Mouse (Mus musculus): Measurements from ENCODE around the gene Als2. TPM values are rescaled to one million over a fixed set of nuclear protein-coding genes. Genes with fewer than 3 reads are reported as not detected.
A peak's percentile ranks its signal among the peaks of the same experiment; 100 is the strongest.

Als2 gene
- polyA plus RNA-seq (2014; fragmentation: Nextera tagmentation; extraction: Ambion mirVana): 21.7 and 22.6 TPM in 2 replicates

DNA sequence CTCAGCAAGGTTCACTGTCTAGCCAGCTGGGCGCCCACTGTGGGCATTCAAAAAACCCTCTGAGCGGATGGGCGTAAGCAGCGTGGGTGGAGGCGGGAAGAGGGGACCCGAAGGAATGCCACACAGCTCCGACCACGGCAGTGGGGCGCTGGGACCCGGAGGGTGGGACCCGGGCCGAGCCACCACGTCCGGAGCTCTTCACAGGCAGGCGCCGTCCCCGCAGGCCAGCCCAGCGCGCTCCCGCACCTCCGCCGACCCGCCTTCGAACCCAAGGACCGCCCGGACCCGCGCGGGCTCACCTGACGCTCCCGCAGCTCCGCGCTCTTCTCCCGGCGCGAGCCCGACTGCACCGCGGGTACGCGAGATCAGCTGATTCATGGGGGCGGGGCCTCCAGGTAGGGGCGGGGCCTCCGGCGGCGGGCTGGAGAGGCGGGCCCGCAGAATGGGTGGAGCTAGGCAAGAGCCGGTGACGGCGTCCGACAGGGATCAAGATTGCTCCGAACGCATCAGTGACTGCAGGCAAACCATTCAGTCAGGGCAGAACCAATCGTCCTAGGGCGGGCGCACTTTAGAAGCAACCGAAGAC is at the start of gene Als2:
TSS of gene Als2 (minus strand) at position 376 of the 586 bp plus-strand sequence.
- H3K36me3 ChIP-seq (replicated peaks; ENCODE audit: control insufficient read depth, insufficient read depth): no peaks in the 10 kb centered on the region
- ATAC-seq (ENCODE audit: low FRiP score) (peak; percentile 98), DNase-seq (ENCODE audit: low spot score) (peak; percentile 99)
- no peaks in the 10 kb centered on the region for H3K4me1 ChIP-seq (replicated peaks; ENCODE audit: control insufficient read depth, insufficient read depth, low read length)
- H3K4me2 ChIP-seq (replicated peaks): peak within 1 kb of the TSS; percentile 62
- no peaks in the 10 kb centered on the region for H3K27me3 ChIP-seq (ENCODE audit: control insufficient read depth, insufficient read depth, low read length)
- no peaks in the 10 kb centered on the region for H3K9me3 ChIP-seq (ENCODE audit: control insufficient read depth, low read length)
- peak within 1 kb of the TSS; percentile 81 for H3K27ac ChIP-seq
- under 1% methylated on average over 58 of the region's 58 CpGs for WGBS
- peak within 1 kb of the TSS; percentile 86 for H3K9ac ChIP-seq
- H3K4me3 ChIP-seq (replicated peaks; ENCODE audit: low read length): peak within 1 kb of the TSS; percentile 88

DNA sequence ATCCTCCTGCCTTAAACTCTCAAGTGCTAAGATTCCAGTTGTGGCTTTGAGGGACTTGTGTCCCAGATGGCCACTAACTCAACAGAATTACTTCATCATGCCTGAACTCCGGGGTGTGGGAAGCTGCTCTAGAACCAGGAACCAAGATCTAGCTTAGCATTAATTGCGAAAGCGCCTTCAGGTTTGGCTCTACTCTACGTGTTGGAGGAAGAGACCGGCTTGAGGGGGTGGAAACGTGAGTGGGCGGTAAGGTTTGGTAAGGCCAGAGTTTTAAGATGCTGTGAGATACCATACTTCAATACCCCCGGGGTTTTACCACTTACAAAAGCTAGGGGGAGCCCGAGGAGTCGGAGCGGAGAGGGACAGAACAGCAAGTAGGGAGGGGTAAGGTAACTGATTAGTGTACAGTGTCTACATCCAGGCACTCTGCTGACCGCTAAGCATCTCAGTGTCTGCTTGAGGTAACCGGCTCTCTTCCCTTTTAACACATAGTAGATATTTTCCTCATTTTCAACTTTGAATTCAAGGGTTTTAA is 49.4 kb upstream of the Als2 start:
- Histone ChIP-seq H3K4me3 (replicated peaks; ENCODE audit: low read length) (no peak overlapping the region), H3K9ac (no peak overlapping the region), H3K4me1 (replicated peaks; ENCODE audit: control insufficient read depth, insufficient read depth, low read length) (no peaks in the 10 kb centered on the region), H3K36me3 (replicated peaks; ENCODE audit: control insufficient read depth, insufficient read depth) (no peaks in the 10 kb centered on the region), H3K4me2 (replicated peaks) (no peak overlapping the region), H3K27me3 (ENCODE audit: control insufficient read depth, insufficient read depth, low read length) (no peaks in the 10 kb centered on the region), H3K27ac (no peak overlapping the region), H3K9me3 (ENCODE audit: control insufficient read depth, low read length) (no peaks in the 10 kb centered on the region)
- no peak for ATAC-seq (ENCODE audit: low FRiP score)
- no peak for DNase-seq (ENCODE audit: low spot score)
- 81% methylated on average over 13 of the region's 13 CpGs for WGBS

DNA sequence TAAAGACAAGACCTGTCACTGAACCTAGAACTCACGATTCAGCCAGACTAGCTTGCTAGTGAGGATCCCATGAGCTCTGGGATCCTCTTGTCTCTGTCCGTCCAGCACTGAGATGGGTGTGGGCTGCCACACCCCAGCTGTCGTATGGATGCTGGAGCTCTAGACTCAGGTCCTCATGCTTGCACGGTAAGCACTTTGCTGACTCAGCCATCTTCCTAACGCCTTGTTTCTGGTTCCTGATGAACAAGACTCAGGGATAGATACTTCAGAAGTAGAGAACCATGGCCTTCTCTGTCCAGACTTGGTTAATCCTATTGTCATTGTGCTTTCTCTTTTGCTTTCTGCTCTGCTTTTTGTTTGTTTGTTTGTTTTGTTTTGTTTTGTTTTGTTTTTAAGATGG is 48.8 kb upstream of the Als2 start:
- no peak for ATAC-seq (ENCODE audit: low FRiP score)
- H3K9me3 ChIP-seq (ENCODE audit: control insufficient read depth, low read length): no peaks in the 10 kb centered on the region
- no peaks in the 10 kb centered on the region for H3K36me3 ChIP-seq (replicated peaks; ENCODE audit: control insufficient read depth, insufficient read depth)
- H3K4me3 ChIP-seq (replicated peaks; ENCODE audit: low read length): no peak overlapping the region
- no peak for DNase-seq (ENCODE audit: low spot score)
- H3K4me2 ChIP-seq (replicated peaks): no peak overlapping the region
- WGBS: 88% methylated on average over 5 of the region's 5 CpGs
- H3K27me3 ChIP-seq (ENCODE audit: control insufficient read depth, insufficient read depth, low read length): no peaks in the 10 kb centered on the region
- no peak overlapping the region for H3K9ac ChIP-seq
- no peak overlapping the region for H3K27ac ChIP-seq
- H3K4me1 ChIP-seq (replicated peaks; ENCODE audit: control insufficient read depth, insufficient read depth, low read length): no peaks in the 10 kb centered on the region

- Histone ChIP-seq H3K4me3 (replicated peaks; ENCODE audit: low read length) (no peak overlapping the region), H3K4me1 (replicated peaks; ENCODE audit: control insufficient read depth, insufficient read depth, low read length) (0 out of 2 replicates have a peak, but pooled peaks cover 4% of the 10 kb centered on the region), H3K27ac (no peak overlapping the region), H3K4me2 (replicated peaks) (no peak overlapping the region), H3K36me3 (replicated peaks; ENCODE audit: control insufficient read depth, insufficient read depth) (no peaks in the 10 kb centered on the region), H3K27me3 (ENCODE audit: control insufficient read depth, insufficient read depth, low read length) (no peaks in the 10 kb centered on the region), H3K9me3 (ENCODE audit: control insufficient read depth, low read length) (no peaks in the 10 kb centered on the region), H3K9ac (no peak overlapping the region)
- ATAC-seq (ENCODE audit: low FRiP score): no peak
- 39% methylated on average over 3 of the region's 3 CpGs for WGBS
- no peak for DNase-seq (ENCODE audit: low spot score)
Observed at GRCm38 (mm10) chr1:59272189-59272588, 35.2 kb upstream of the Als2 start.

DNA sequence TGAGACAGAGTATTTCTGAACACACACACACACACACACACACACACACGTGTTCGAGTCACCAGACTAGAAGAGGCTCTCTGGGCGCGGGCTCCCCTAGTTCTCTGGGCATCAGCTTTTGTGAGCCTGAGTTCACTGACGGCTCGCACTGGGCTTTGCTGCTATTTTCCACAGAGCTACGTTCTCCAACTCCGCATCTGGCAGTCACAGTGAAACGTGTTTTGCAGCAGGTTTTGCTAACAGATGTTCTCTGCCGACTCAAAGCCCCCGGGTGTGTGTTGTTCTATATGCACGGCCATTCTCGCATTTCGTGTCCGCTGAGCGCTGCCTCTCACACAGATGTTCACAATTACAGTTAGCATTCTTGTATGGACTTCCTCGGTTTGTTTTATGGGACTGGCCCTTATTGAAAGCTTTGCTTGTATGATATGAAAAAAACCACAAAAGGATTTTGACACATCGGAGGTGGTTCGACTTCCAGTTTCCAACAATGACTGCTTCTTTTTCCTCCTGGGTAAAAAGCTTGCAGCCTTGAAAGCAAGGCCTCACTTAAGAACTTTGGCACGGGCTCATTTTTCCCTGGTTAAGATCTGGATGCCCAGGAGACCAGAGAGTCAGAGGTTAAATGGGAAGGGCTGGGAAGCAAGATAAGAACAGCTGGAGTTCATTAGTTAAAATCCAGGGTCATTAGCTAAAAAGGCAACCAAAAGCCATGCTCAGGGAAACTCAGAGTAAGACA is 33.1 kb upstream of the Als2 start:
- 40% methylated on average over 20 of the region's 20 CpGs for WGBS
- H3K4me1 ChIP-seq (replicated peaks; ENCODE audit: control insufficient read depth, insufficient read depth, low read length): 0 out of 2 replicates have a peak, but pooled peaks cover 4% of the 10 kb centered on the region
- H3K9me3 ChIP-seq (ENCODE audit: control insufficient read depth, low read length): no peaks in the 10 kb centered on the region
- ATAC-seq (ENCODE audit: low FRiP score) (no peak), DNase-seq (ENCODE audit: low spot score) (peak; percentile 67)
- peak overlapping the region; percentile 40; the same call in 1 of the 2 replicates for H3K27ac ChIP-seq
- H3K9ac ChIP-seq: no peak overlapping the region
- peak overlapping the region; percentile 15; the same call in 1 of the 2 replicates for H3K4me2 ChIP-seq (replicated peaks)
- no peaks in the 10 kb centered on the region for H3K36me3 ChIP-seq (replicated peaks; ENCODE audit: control insufficient read depth, insufficient read depth)
- no peak overlapping the region for H3K4me3 ChIP-seq (replicated peaks; ENCODE audit: low read length)
- no peaks in the 10 kb centered on the region for H3K27me3 ChIP-seq (ENCODE audit: control insufficient read depth, insufficient read depth, low read length)

DNA sequence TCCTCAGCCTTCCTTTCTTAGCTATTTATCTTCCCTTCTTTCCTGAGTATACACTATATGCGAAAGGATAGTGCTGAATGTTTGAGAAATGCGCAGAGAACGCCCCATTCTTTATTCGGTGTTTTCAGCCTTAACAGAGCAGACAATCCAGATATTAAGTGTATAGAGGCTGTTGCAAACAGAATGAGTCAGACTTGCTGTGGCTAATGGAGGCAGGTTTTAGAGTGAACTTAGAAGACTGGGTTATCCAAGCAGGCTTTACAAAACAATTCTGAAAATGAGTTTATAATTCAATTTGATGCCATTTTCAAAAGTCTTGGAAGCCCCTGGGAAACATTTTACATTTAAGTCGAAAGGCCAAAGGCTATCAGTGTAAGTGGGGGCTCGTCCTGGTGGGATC is 32.4 kb upstream of the Als2 start:
- 82% methylated on average over 6 of the region's 6 CpGs for whole genome bisulfite sequencing
- H3K27me3 ChIP-seq (ENCODE audit: control insufficient read depth, insufficient read depth, low read length): no peaks in the 10 kb centered on the region
- H3K27ac ChIP-seq: peak overlapping the region; percentile 40; the same call in 1 of the 2 replicates
- H3K4me1 ChIP-seq (replicated peaks; ENCODE audit: control insufficient read depth, insufficient read depth, low read length): 0 out of 2 replicates have a peak, but pooled peaks cover 4% of the 10 kb centered on the region
- H3K4me2 ChIP-seq (replicated peaks): no peak overlapping the region
- no peaks in the 10 kb centered on the region for H3K9me3 ChIP-seq (ENCODE audit: control insufficient read depth, low read length)
- ATAC-seq (ENCODE audit: low FRiP score) (no peak), DNase-seq (ENCODE audit: low spot score) (no peak)
- H3K36me3 ChIP-seq (replicated peaks; ENCODE audit: control insufficient read depth, insufficient read depth): no peaks in the 10 kb centered on the region
- no peak overlapping the region for H3K4me3 ChIP-seq (replicated peaks; ENCODE audit: low read length)
- H3K9ac ChIP-seq: no peak overlapping the region

DNA sequence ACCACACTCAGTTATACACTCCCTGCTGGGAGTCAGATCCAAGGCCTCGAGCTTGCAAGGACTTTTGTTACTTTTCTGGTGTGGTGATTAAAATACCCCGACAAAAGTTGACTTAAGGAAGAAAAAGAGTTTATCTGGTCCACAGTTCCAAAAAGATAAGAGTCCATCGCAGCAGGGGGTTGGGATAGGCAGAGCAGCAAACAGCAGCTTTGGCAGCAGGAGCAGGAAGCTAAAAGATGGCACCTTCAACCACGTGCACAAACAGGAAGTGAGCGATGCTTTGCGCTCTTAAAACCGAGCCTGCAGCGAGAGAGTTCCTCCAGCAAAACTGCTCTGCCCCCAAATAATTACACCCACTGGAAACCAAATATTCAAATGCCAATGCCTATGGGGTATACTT is 31.9 kb upstream of the Als2 start:
- Histone ChIP-seq H3K36me3 (replicated peaks; ENCODE audit: control insufficient read depth, insufficient read depth) (no peaks in the 10 kb centered on the region), H3K4me3 (replicated peaks; ENCODE audit: low read length) (no peak overlapping the region), H3K4me2 (replicated peaks) (no peak overlapping the region), H3K4me1 (replicated peaks; ENCODE audit: control insufficient read depth, insufficient read depth, low read length) (0 out of 2 replicates have a peak, but pooled peaks cover 4% of the 10 kb centered on the region), H3K9me3 (ENCODE audit: control insufficient read depth, low read length) (no peaks in the 10 kb centered on the region), H3K27me3 (ENCODE audit: control insufficient read depth, insufficient read depth, low read length) (no peaks in the 10 kb centered on the region), H3K27ac (no peak overlapping the region), H3K9ac (no peak overlapping the region)
- WGBS: 65% methylated on average over 8 of the region's 8 CpGs
- ATAC-seq (ENCODE audit: low FRiP score) (no peak), DNase-seq (ENCODE audit: low spot score) (no peak)

- DNase-seq (ENCODE audit: low spot score): no peak
- no peak overlapping the region for H3K9ac ChIP-seq
- no peaks in the 10 kb centered on the region for H3K9me3 ChIP-seq (ENCODE audit: control insufficient read depth, low read length)
- peaks cover 14% of the 10 kb centered on the region for H3K4me1 ChIP-seq (replicated peaks; ENCODE audit: control insufficient read depth, insufficient read depth, low read length)
- no peaks in the 10 kb centered on the region for H3K36me3 ChIP-seq (replicated peaks; ENCODE audit: control insufficient read depth, insufficient read depth)
- 13% methylated on average over 3 of the region's 3 CpGs for WGBS
- no peak overlapping the region for H3K27ac ChIP-seq
- H3K4me3 ChIP-seq (replicated peaks; ENCODE audit: low read length): no peak overlapping the region
- no peak for ATAC-seq (ENCODE audit: low FRiP score)
- no peaks in the 10 kb centered on the region; the same call in 1 of the 2 replicates for H3K27me3 ChIP-seq (ENCODE audit: control insufficient read depth, insufficient read depth, low read length)
- no peak overlapping the region for H3K4me2 ChIP-seq (replicated peaks)
Observed at GRCm38 (mm10) chr1:59257736-59258135, 20.7 kb upstream of the Als2 start.

DNA sequence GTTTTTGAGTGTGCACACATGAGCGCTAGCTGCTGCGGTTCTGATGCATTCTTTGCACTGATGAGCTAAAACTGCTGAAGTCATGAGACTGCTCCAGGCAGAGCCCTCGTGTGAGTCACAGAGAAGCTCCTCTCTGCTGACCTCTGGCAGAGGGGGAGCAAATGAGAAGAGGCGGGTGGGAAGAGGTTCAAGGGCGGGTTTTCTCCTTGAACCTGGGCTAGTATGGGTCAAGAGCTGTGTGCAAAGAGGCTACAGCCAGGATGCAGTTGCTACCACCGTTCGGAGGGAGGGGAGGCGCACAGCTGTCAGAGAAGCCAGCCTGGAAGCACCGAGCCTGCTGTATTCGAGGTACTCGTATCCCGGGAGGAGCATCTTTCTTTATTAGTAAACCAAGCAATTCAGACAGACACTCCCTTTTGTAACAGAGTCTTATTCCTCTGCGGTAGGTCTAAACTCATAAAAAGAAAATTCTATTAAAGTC is 19.8 kb upstream of the Als2 start, which contains the start of gene Cdk15:
TSS of gene Cdk15 (plus strand) at position 156 of the 481 bp plus-strand sequence.
- ATAC-seq (ENCODE audit: low FRiP score): peak; percentile 49; the same call in 1 of the 2 replicates
- H3K27ac ChIP-seq: no peak within 1 kb of the TSS

More for the DNA sequence above, 19.8 kb upstream of the Als2 start, which contains the start of gene Cdk15:
- Histone ChIP-seq H3K9ac (no peak within 1 kb of the TSS), H3K4me1 (replicated peaks; ENCODE audit: control insufficient read depth, insufficient read depth, low read length) (peaks cover 14% of the 10 kb centered on the region), H3K27me3 (ENCODE audit: control insufficient read depth, insufficient read depth, low read length) (no peaks in the 10 kb centered on the region; the same call in 1 of the 2 replicates), H3K4me2 (replicated peaks) (no peak within 1 kb of the TSS; the same call in 1 of the 2 replicates), H3K4me3 (replicated peaks; ENCODE audit: low read length) (no peak within 1 kb of the TSS), H3K9me3 (ENCODE audit: control insufficient read depth, low read length) (no peaks in the 10 kb centered on the region), H3K36me3 (replicated peaks; ENCODE audit: control insufficient read depth, insufficient read depth) (no peaks in the 10 kb centered on the region)
- WGBS: 15% methylated on average over 13 of the region's 13 CpGs
- no peak for DNase-seq (ENCODE audit: low spot score)

Measured in hindbrain, embryonic 14.5 days (tissue).